Mouse (Mus musculus): Measurements from ENCODE around the gene Wipf3. TPM values are rescaled to one million over a fixed set of nuclear protein-coding genes. Genes with fewer than 3 reads are reported as not detected.

Wipf3 gene
- polyA plus RNA-seq (2015; fragmentation: Nextera tagmentation; extraction: Ambion mirVana) = 0.05 and 0.08 TPM in 2 replicates

DNA sequence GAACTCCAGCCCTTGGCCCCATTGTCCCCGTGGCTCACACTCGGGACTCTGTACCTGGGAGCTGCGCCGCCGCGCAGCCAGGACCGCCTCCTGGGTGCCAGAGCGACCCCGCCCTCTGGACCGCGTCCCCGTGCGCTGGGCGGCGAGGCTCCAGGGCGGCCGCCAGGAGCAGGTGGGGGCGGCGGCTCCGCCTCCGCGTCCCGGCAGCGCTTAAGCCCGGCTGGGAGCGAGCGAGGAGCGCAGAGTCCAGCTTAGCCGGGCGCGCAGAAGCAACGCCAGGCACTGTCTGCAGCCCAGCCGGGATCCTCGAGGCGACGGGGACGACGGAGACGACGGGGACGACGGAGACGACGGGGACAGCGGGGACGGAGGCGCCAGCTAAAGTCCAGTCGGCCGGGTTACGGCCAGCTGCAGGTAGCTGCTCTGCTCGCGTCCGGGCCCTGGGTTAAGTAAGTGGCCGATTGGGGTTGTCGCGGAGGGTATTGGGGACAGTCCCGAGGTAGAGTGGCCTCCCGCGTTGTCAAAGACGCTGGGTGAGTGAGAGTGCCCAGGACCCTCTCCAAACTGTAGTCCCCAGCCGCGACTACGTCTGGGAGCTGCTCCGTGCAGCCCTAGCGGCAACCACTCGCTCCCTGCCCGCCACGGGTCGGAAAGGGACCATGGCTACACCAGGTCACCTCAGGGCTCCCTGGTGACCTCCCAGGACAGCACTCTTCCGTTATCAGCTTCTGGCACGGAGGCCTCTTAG is at the start of gene Wipf3:
TSS of gene Wipf3 (plus strand) at position 157 of the 748 bp plus-strand sequence.
- H3K4me3 ChIP-seq (replicated peaks) = peak within 1 kb of the TSS; percentile 48
- no peak within 1 kb of the TSS for H3K9ac ChIP-seq
- peaks cover 44% of the 10 kb centered on the region for H3K27me3 ChIP-seq
- H3K4me2 ChIP-seq = peak within 1 kb of the TSS; percentile 63
- H3K4me1 ChIP-seq (replicated peaks) = peaks cover 3% of the 10 kb centered on the region; the same call in 1 of the 2 replicates
- WGBS (ENCODE audit: insufficient replicate concordance) = under 1% methylated on average over 71 of the region's 71 CpGs
- H3K9me3 ChIP-seq (replicated peaks) = no peaks in the 10 kb centered on the region
- no peak within 1 kb of the TSS for H3K27ac ChIP-seq (replicated peaks)
- ATAC-seq (ENCODE audit: insufficient read depth) = peak; percentile 89
- no peaks in the 10 kb centered on the region for H3K36me3 ChIP-seq (replicated peaks)

GRCm38 (mm10) chr6:54382636-54383035 is 46.8 kb upstream of the Wipf3 start:
- Histone ChIP-seq H3K27me3 (no peaks in the 10 kb centered on the region), H3K4me1 (replicated peaks) (no peaks in the 10 kb centered on the region), H3K27ac (replicated peaks) (no peak overlapping the region), H3K9ac (no peak overlapping the region), H3K9me3 (replicated peaks) (no peaks in the 10 kb centered on the region), H3K36me3 (replicated peaks) (no peaks in the 10 kb centered on the region), H3K4me2 (no peak overlapping the region), H3K4me3 (replicated peaks) (no peak overlapping the region)
- ATAC-seq (ENCODE audit: insufficient read depth) = no peak
- WGBS (ENCODE audit: insufficient replicate concordance) = 60% methylated on average over 8 of the region's 8 CpGs

DNA sequence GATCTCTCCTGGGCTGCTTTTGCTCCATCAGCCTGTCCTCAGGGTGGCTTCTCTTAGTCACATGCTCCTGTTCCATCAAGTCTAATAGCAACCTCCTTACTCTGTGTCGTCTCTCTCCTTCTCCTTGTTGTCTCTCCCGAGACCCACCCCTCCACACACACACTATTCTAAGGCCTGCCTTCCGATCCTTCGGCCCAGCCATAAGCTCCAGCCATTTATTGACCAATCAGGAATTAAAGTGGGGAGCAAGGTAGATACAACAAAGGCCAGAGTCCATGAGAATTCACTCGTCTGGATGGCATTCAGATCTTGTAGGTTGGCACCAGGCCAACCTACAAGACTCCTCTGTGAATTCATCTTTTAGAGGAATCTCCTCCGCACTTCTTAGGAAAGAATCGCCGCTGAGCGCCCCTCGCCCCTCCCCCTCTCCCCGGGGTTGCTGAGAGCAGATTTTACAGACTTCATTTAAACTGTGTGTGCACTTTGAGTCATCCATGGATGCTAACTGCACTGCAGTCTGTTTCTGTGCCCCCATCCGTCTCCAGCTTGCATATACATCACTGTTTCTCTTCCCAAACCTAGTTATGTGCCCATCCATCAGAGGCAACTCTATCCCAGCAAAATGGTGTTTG is 45.4 kb upstream of the Wipf3 start:
- Histone ChIP-seq H3K4me1 (replicated peaks) (no peaks in the 10 kb centered on the region), H3K9me3 (replicated peaks) (no peaks in the 10 kb centered on the region), H3K27ac (replicated peaks) (no peak overlapping the region), H3K9ac (no peak overlapping the region), H3K4me3 (replicated peaks) (no peak overlapping the region), H3K27me3 (no peaks in the 10 kb centered on the region), H3K36me3 (replicated peaks) (no peaks in the 10 kb centered on the region), H3K4me2 (no peak overlapping the region)
- WGBS (ENCODE audit: insufficient replicate concordance) = 62% methylated on average over 12 of the region's 12 CpGs
- ATAC-seq (ENCODE audit: insufficient read depth) = no peak

GRCm38 (mm10) chr6:54384777-54385176 is 44.6 kb upstream of the Wipf3 start:
- Histone ChIP-seq H3K27me3 (no peaks in the 10 kb centered on the region), H3K4me3 (replicated peaks) (no peak overlapping the region), H3K27ac (replicated peaks) (no peak overlapping the region), H3K9ac (no peak overlapping the region), H3K4me2 (no peak overlapping the region), H3K36me3 (replicated peaks) (no peaks in the 10 kb centered on the region), H3K4me1 (replicated peaks) (no peaks in the 10 kb centered on the region), H3K9me3 (replicated peaks) (no peaks in the 10 kb centered on the region)
- whole genome bisulfite sequencing (ENCODE audit: insufficient replicate concordance) = 76% methylated on average over 1 of the region's 1 CpGs
- ATAC-seq (ENCODE audit: insufficient read depth) = no peak

DNA sequence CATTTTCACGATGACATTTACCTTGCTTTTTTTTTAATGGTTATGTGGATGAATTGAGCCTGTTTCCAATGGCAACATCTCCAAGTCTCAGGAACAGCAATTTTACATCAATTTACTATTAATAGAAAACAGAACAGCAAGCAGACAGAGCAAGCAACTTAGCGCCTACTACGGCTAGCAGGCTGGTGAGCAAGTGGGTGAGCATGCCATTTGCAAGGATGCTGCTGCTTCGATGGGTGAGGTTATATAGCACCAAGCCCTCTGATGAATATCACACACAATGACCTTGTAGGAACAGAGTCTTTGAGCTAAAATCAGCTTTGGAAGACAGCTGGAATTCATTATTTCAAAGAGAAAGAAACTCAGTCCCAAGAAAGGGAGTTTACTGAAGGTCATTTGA is 43.0 kb upstream of the Wipf3 start:
- 68% methylated on average over 4 of the region's 4 CpGs for WGBS (ENCODE audit: insufficient replicate concordance)
- Histone ChIP-seq H3K4me2 (no peak overlapping the region), H3K4me1 (replicated peaks) (no peaks in the 10 kb centered on the region), H3K36me3 (replicated peaks) (no peaks in the 10 kb centered on the region), H3K4me3 (replicated peaks) (no peak overlapping the region), H3K9ac (no peak overlapping the region), H3K27me3 (no peaks in the 10 kb centered on the region), H3K9me3 (replicated peaks) (no peaks in the 10 kb centered on the region), H3K27ac (replicated peaks) (no peak overlapping the region)
- no peak for ATAC-seq (ENCODE audit: insufficient read depth)

GRCm38 (mm10) chr6:54387044-54387443 is 42.4 kb upstream of the Wipf3 start:
- 74% methylated on average over 3 of the region's 3 CpGs for WGBS (ENCODE audit: insufficient replicate concordance)
- no peak overlapping the region for H3K9ac ChIP-seq
- ATAC-seq (ENCODE audit: insufficient read depth) = no peak

GRCm38 (mm10) chr6:54387751-54388150 is 41.7 kb upstream of the Wipf3 start:
- H3K27ac ChIP-seq (replicated peaks) = no peak overlapping the region
- ATAC-seq (ENCODE audit: insufficient read depth) = no peak
- H3K27me3 ChIP-seq = no peaks in the 10 kb centered on the region
- WGBS (ENCODE audit: insufficient replicate concordance) = 43% methylated on average over 5 of the region's 5 CpGs
- H3K4me3 ChIP-seq (replicated peaks) = no peak overlapping the region
- H3K36me3 ChIP-seq (replicated peaks) = no peaks in the 10 kb centered on the region
- no peak overlapping the region for H3K9ac ChIP-seq
- H3K9me3 ChIP-seq (replicated peaks) = no peaks in the 10 kb centered on the region
- no peaks in the 10 kb centered on the region for H3K4me1 ChIP-seq (replicated peaks)
- no peak overlapping the region for H3K4me2 ChIP-seq

More at GRCm38 (mm10) chr6:54387044-54387443, 42.4 kb upstream of the Wipf3 start:
- H3K9me3 ChIP-seq (replicated peaks) = no peaks in the 10 kb centered on the region
- no peaks in the 10 kb centered on the region for H3K4me1 ChIP-seq (replicated peaks)
- H3K4me2 ChIP-seq = no peak overlapping the region
- H3K4me3 ChIP-seq (replicated peaks) = no peak overlapping the region
- no peaks in the 10 kb centered on the region for H3K27me3 ChIP-seq
- H3K27ac ChIP-seq (replicated peaks) = no peak overlapping the region
- no peaks in the 10 kb centered on the region for H3K36me3 ChIP-seq (replicated peaks)

DNA sequence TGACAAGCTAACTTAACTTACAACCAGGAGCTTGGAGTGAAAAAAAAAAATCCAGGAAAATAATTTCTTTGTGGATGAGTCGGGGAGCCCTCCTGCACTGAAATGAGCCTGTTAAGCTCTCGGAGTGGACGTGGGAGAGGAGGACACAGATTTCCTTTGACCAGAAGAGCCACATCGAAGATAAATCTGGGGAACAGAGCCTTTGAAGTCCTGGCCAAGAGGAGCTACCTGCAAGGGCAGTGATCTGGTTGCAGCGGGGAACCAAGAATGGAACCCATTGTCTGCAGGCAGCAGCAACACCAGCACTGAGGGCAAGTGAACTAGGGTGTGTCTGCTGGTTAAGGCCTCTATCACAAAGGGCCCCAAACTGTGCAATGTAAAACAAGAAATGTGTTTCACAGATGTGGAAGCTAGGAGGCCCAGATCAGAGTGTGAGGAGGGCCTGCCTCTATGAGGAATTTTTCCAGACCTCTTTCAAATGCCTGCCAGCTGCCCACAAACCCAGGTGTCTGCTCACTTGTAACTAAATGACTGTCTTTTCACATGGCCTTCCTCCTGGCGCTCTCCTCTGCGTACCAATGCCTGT is 40.6 kb upstream of the Wipf3 start:
- H3K27me3 ChIP-seq = no peaks in the 10 kb centered on the region
- ATAC-seq (ENCODE audit: insufficient read depth) = no peak
- WGBS (ENCODE audit: insufficient replicate concordance) = 57% methylated on average over 7 of the region's 7 CpGs
- no peaks in the 10 kb centered on the region for H3K36me3 ChIP-seq (replicated peaks)
- no peak overlapping the region for H3K4me3 ChIP-seq (replicated peaks)
- no peaks in the 10 kb centered on the region for H3K4me1 ChIP-seq (replicated peaks)
- H3K4me2 ChIP-seq = no peak overlapping the region
- H3K9ac ChIP-seq = no peak overlapping the region
- H3K27ac ChIP-seq (replicated peaks) = no peak overlapping the region
- H3K9me3 ChIP-seq (replicated peaks) = no peaks in the 10 kb centered on the region

DNA sequence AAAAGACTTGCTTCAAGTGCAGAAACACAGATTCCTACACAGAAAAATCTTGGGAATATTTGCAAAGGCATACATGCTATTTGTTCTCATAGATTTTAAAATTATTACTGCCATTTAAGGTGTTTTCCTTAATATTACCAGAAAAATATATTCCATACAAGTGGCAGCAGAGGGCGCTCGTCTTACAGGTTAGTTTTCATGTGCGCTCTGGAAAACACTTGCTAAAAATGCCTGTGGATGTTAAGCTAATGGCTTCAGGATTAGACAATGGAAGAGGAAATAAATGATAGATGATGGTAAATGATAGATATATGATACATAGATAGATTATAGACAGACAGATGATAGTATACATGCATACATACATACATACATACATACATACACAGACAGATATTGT is 37.6 kb upstream of the Wipf3 start:
- no peaks in the 10 kb centered on the region for H3K36me3 ChIP-seq (replicated peaks)
- H3K4me2 ChIP-seq = no peak overlapping the region
- H3K27ac ChIP-seq (replicated peaks) = no peak overlapping the region
- WGBS (ENCODE audit: insufficient replicate concordance) = under 1% methylated on average over 3 of the region's 3 CpGs
- no peaks in the 10 kb centered on the region for H3K27me3 ChIP-seq
- no peak overlapping the region for H3K9ac ChIP-seq
- H3K4me3 ChIP-seq (replicated peaks) = no peak overlapping the region
- no peaks in the 10 kb centered on the region for H3K9me3 ChIP-seq (replicated peaks)
- no peaks in the 10 kb centered on the region for H3K4me1 ChIP-seq (replicated peaks)
- no peak for ATAC-seq (ENCODE audit: insufficient read depth)

GRCm38 (mm10) chr6:54393886-54394285 is 35.5 kb upstream of the Wipf3 start:
- H3K27ac ChIP-seq (replicated peaks) = no peak overlapping the region
- no peak for ATAC-seq (ENCODE audit: insufficient read depth)
- no peaks in the 10 kb centered on the region for H3K4me1 ChIP-seq (replicated peaks)
- no peaks in the 10 kb centered on the region for H3K27me3 ChIP-seq
- H3K4me3 ChIP-seq (replicated peaks) = no peak overlapping the region
- WGBS (ENCODE audit: insufficient replicate concordance) = 61% methylated on average over 6 of the region's 6 CpGs
- no peak overlapping the region for H3K4me2 ChIP-seq
- no peaks in the 10 kb centered on the region for H3K36me3 ChIP-seq (replicated peaks)
- H3K9ac ChIP-seq = no peak overlapping the region
- H3K9me3 ChIP-seq (replicated peaks) = no peaks in the 10 kb centered on the region

DNA sequence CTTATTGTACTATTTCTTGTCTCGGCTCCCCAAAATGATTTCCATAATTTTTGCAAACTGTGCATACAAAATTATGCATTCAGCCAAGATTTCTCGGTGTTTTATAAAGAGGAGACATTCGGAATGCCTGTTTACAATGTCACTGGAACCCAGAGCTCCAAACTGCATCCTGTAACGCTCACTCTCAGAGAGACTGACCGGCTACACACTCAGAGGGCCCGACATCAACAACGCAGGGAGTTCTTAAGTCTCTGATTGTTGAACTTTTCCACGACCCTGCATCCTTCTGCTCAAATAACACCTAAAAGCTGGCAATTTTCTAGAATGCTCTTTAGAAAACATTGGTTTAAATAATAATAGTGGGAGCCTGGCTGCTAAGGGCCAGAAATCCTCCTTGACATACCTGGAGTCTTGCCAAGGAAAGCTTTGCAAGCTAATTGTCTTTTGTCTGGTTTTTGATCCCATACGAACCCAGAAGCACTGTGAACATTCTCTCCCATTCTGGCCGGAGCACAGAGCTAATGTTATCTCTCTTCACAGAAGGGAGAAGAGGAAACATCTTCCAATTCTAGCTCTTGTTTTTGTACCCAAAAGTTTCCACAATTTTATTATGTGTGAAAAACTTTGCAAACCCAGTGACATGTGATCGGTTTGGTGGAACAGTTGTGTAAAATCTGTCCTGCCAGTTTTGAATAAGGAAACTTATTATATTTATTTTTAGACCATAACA is 30.0 kb upstream of the Wipf3 start:
- no peak for ATAC-seq (ENCODE audit: insufficient read depth)
- Histone ChIP-seq H3K4me1 (replicated peaks) (no peaks in the 10 kb centered on the region), H3K4me3 (replicated peaks) (no peak overlapping the region), H3K4me2 (no peak overlapping the region), H3K36me3 (replicated peaks) (no peaks in the 10 kb centered on the region), H3K9ac (no peak overlapping the region), H3K27me3 (no peaks in the 10 kb centered on the region), H3K9me3 (replicated peaks) (no peaks in the 10 kb centered on the region), H3K27ac (replicated peaks) (no peak overlapping the region)
- 39% methylated on average over 11 of the region's 11 CpGs for WGBS (ENCODE audit: insufficient replicate concordance)
